Mouse (Mus musculus) CH12.LX (cell line): ENCODE measurements around the gene Col16a1. TPM values are rescaled to one million over a fixed set of nuclear protein-coding genes. Genes with fewer than 3 reads are reported as not detected.

ENCODE experiments used
- DNase-seq: peaks from one replicate; pipeline ENCODE4 v3.0.0-alpha.2; 2013; ENCODE audit errors: extremely low read depth
- H3K27ac ChIP-seq: 2 replicates; pipeline ENCODE4 v1.5.1; 2012; ENCODE audit warnings: low read depth, mild to moderate bottlenecking, control low read depth, moderate library complexity; ENCODE audit not compliant: insufficient read depth
- H3K27me3 ChIP-seq: replicated peaks from 2 replicates; pipeline ENCODE3; 2012; ENCODE audit warnings: inconsistent platforms
- H3K36me3 ChIP-seq, 2 experiments: replicated peaks in 1 of 2; 2 replicates each; pipeline versions ENCODE3 to v1.6.1; 2012; ENCODE audit warnings: inconsistent platforms in 1 of 2, low read length in 1 of 2, mild to moderate bottlenecking in 1 of 2, mixed read lengths in 1 of 2, moderate library complexity in 1 of 2; ENCODE audit not compliant: control insufficient read depth in 1 of 2, insufficient read depth in 1 of 2
- H3K4me1 ChIP-seq, 2 experiments: 2 replicates each; pipeline ENCODE4 v1.6.1; 2012; ENCODE audit warnings: inconsistent platforms in 1 of 2, moderate library complexity in 1 of 2; ENCODE audit not compliant: insufficient read depth in 2 of 2, control insufficient read depth in 1 of 2
- H3K4me2 ChIP-seq: 2 replicates; pipeline ENCODE4 v1.6.1; 2012; ENCODE audit warnings: low read depth, mild to moderate bottlenecking, control low read depth; ENCODE audit not compliant: poor library complexity, insufficient read depth, severe bottlenecking
- H3K4me3 ChIP-seq, 3 experiments: fragments of 150-350 bp in 1 of 3; sonication (generic) in 1 of 3; replicated peaks in 1 of 3; 2 replicates each; pipeline versions ENCODE3 to v1.5.1; 2011 to 2012; ENCODE audit warnings: low read depth in 2 of 3, low read length in 2 of 3, mild to moderate bottlenecking in 2 of 3, moderate library complexity in 2 of 3, control low read depth in 1 of 3, improper control_type of control experiment in 1 of 3, inconsistent platforms in 1 of 3, mixed read lengths in 1 of 3; ENCODE audit not compliant: poor library complexity in 1 of 3
- H3K79me2 ChIP-seq: replicated peaks from 2 replicates; pipeline ENCODE4 v1.6.1; 2012; ENCODE audit warnings: mild to moderate bottlenecking, moderate library complexity; ENCODE audit not compliant: control insufficient read depth, poor library complexity, insufficient read depth, severe bottlenecking; ENCODE audit errors: extremely low read depth
- H3K9ac ChIP-seq: 2 replicates; pipeline ENCODE4 v1.6.1; 2012; ENCODE audit warnings: low read depth, mild to moderate bottlenecking, control low read depth, moderate library complexity; ENCODE audit not compliant: insufficient read depth
- H3K9me3 ChIP-seq: replicated peaks from 2 replicates; pipeline ENCODE3; 2012; ENCODE audit warnings: low read length, inconsistent platforms, mixed read lengths
- BHLHE40 ChIP-seq: IDR thresholded peaks from 2 replicates; pipeline ENCODE4 v1.6.1; 2011; ENCODE audit warnings: mild to moderate bottlenecking, low read depth, low read length, improper control_type of control experiment
- CHD2 ChIP-seq: IDR thresholded peaks from 2 replicates; pipeline ENCODE4 v1.6.1; 2011; ENCODE audit warnings: low read length, improper control_type of control experiment
- CTCF ChIP-seq, 2 experiments: IDR thresholded peaks in 1 of 2; conservative IDR thresholded peaks in 1 of 2; 2 replicates each; pipeline ENCODE4 v1.5.1; 2011 to 2012; ENCODE audit warnings: low read depth in 2 of 2, low read length in 2 of 2, improper control_type of control experiment in 1 of 2, inconsistent platforms in 1 of 2, mild to moderate bottlenecking in 1 of 2, moderate library complexity in 1 of 2
- E2F4 ChIP-seq: IDR thresholded peaks from 2 replicates; pipeline ENCODE4 v1.6.1; 2011; ENCODE audit warnings: low read depth, low read length, improper control_type of control experiment; ENCODE audit not compliant: insufficient replicate concordance
- ELF1 ChIP-seq: IDR thresholded peaks from 2 replicates; pipeline ENCODE4 v1.6.1; 2014; ENCODE audit warnings: low read depth, mild to moderate bottlenecking, inconsistent platforms, low read length, improper control_type of control experiment
- EP300 ChIP-seq: IDR thresholded peaks from 2 replicates; pipeline ENCODE4 v1.6.1; 2011; ENCODE audit warnings: low read length, improper control_type of control experiment
- GABPA ChIP-seq: IDR thresholded peaks from 2 replicates; pipeline ENCODE4 v1.6.1; 2012; ENCODE audit warnings: low read depth, low read length, improper control_type of control experiment, inconsistent platforms; ENCODE audit not compliant: insufficient replicate concordance
- HCFC1 ChIP-seq: IDR thresholded peaks from 2 replicates; pipeline ENCODE4 v1.6.1; 2012; ENCODE audit warnings: low read depth, mild to moderate bottlenecking, inconsistent platforms, low read length, improper control_type of control experiment
- IRF4 ChIP-seq: IDR thresholded peaks from 2 replicates; pipeline ENCODE4 v1.6.1; 2014; ENCODE audit warnings: low read depth, mild to moderate bottlenecking, inconsistent platforms, low read length, improper control_type of control experiment
- KAT2A ChIP-seq: IDR thresholded peaks from 2 replicates; pipeline ENCODE4 v1.6.1; 2012; ENCODE audit warnings: low read length, improper control_type of control experiment, inconsistent platforms; ENCODE audit not compliant: insufficient replicate concordance
- MAZ ChIP-seq: IDR thresholded peaks from 2 replicates; pipeline ENCODE4 v1.6.1; 2012; ENCODE audit warnings: low read depth, mild to moderate bottlenecking, inconsistent platforms, low read length, improper control_type of control experiment, moderate library complexity
- MEF2A ChIP-seq: IDR thresholded peaks from 2 replicates; pipeline ENCODE4 v1.6.1; 2014; ENCODE audit warnings: low read depth, mild to moderate bottlenecking, inconsistent platforms, low read length, improper control_type of control experiment, borderline replicate concordance
- MYC ChIP-seq: IDR thresholded peaks from 2 replicates; pipeline ENCODE4 v1.6.1; 2011; ENCODE audit warnings: low read depth, mild to moderate bottlenecking, improper control_type of control experiment, low read length
- NELFE ChIP-seq: IDR thresholded peaks from 2 replicates; pipeline ENCODE4 v1.6.1; 2011; ENCODE audit warnings: low read depth, low read length, improper control_type of control experiment
- RAD21 ChIP-seq: IDR thresholded peaks from 2 replicates; pipeline ENCODE4 v1.6.1; 2011; ENCODE audit warnings: low read depth, mild to moderate bottlenecking, low read length, improper control_type of control experiment, moderate library complexity
- SMC3 ChIP-seq: IDR thresholded peaks from 2 replicates; pipeline ENCODE4 v1.6.1; 2011; ENCODE audit warnings: low read depth, low read length, improper control_type of control experiment
- USF1 ChIP-seq: IDR thresholded peaks from 2 replicates; pipeline ENCODE4 v1.6.1; 2014; ENCODE audit warnings: low read depth, mild to moderate bottlenecking, inconsistent platforms, low read length, improper control_type of control experiment
- ZC3H11A ChIP-seq: IDR thresholded peaks from 2 replicates; pipeline ENCODE4 v1.6.1; 2012; ENCODE audit warnings: low read depth, mild to moderate bottlenecking, inconsistent platforms, low read length, improper control_type of control experiment
- ZNF384 ChIP-seq: IDR thresholded peaks from 2 replicates; pipeline ENCODE4 v1.6.1; 2012; ENCODE audit warnings: low read depth, low read length, improper control_type of control experiment, inconsistent platforms
- dilution Hi-C: fragments of 300-500 bp; cut with MboI; formaldehyde crosslinking; loops from 2 replicates; pipeline ENCODE4 v1.14.3; 2020; ENCODE audit warnings: low sequenced_read_pairs; ENCODE audit not compliant: extremely low pct_unique_long_range_greater_than_20kb, extremely low pct_ligation_motif_present
- in situ Hi-C: fragments of 300-500 bp; cut with MboI; formaldehyde crosslinking; loops from 3 replicates; pipeline ENCODE4 v1.14.3; 2019; ENCODE audit warnings: low sequenced_read_pairs, low pct_ligation_motif_present, low pct_unique_long_range_greater_than_20kb, mixed read lengths
- polyA plus RNA-seq: library from polyadenylated mRNA; unstranded; fragments of >175 nt; gene quantifications from 2 replicates; pipeline ENCODE4 v1.2.1, GENCODE M21; 2012; ENCODE audit warnings: low read depth; ENCODE audit not compliant: insufficient read length
- total RNA-seq, 2 experiments: library from RNA; depleted of rRNA; stranded (reverse); fragments of 300-350 nt in 1 of 2; fragments of >200 nt in 1 of 2; gene quantifications; 2 replicates each; pipeline ENCODE4 v1.2.3; 2012 to 2014

The Col16a1 gene
- total and polyA plus RNA-seq, 3 experiments: not detected

DNA sequence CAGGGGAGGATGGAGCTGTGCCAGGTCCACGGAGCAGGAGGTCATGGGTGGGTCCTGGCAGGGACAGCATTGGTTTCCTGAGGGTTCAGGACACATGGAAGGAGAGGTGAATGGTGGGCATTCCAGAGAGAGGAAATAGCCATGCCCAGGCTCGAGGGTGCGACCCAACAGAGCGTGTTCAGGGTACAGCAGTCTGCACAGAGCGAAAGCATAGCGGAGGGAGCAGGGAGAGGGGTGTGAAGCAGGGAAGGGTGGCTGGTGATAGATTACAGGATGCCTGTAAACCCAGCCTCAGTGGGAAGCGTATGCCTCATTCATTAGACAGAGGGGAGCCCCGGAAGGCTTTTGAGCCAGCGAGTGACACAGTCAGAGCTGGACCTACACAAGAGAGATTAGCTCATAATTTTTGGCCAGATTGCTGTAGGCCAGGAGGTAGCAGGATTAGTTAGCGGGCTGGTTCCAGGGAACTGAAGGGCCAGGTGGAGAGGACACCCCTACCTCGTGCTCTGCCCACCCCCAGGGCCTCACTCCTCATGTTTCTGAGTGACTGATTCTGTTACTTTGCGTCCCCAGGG is 37.7 kb downstream of the Col16a1 start:
- no peaks in the 10 kb centered on the region for H3K9me3 ChIP-seq
- H3K4me3 ChIP-seq: no peak overlapping the region
- no peak for TF ChIP-seq EP300
- no peak for TF ChIP-seq KAT2A
- no peak for TF ChIP-seq MYC
- no peak for DNase-seq
- H3K9ac ChIP-seq: no peak overlapping the region
- in situ Hi-C loops: loop anchor here (25.0 kb wide), 2 partner anchors 298 to 373 kb away; no protein-coding TSS in a partner anchor
- no peaks in the 10 kb centered on the region for H3K4me1 ChIP-seq
- no peaks in the 10 kb centered on the region for H3K36me3 ChIP-seq
- H3K27ac ChIP-seq: no peak overlapping the region
- no peak overlapping the region for H3K4me2 ChIP-seq
- H3K27me3 ChIP-seq: peaks cover 96% of the 10 kb centered on the region
- dilution Hi-C loops: no loop called here
- H3K79me2 ChIP-seq: no peaks in the 10 kb centered on the region

GRCm38 (mm10) chr4:130087293-130087692 is 39.7 kb downstream of the Col16a1 start:
- H3K9me3 ChIP-seq: no peaks in the 10 kb centered on the region
- H3K79me2 ChIP-seq: no peaks in the 10 kb centered on the region
- H3K4me3 ChIP-seq: no peak overlapping the region
- DNase-seq: peak; percentile 71
- TF ChIP-seq RAD21 (peak; percentile 98), KAT2A (no peak), SMC3 (peak; percentile 95), CTCF (conservative IDR thresholded peaks at IDR 0.05 in 1 of 2, IDR thresholded peaks at IDR 0.05 in 1 of 2; ENCODE audit: low read depth in 2 of 2, low read length in 2 of 2) (peak; percentile 97 to 100), NELFE (peak; percentile 31; the same call in 1 of the 2 replicates), MAZ (no peak), BHLHE40 (peak; percentile 15; the same call in 1 of the 2 replicates), GABPA (no peak), ELF1 (no peak), IRF4 (peak; percentile 33; the same call in 1 of the 2 replicates), ZC3H11A (peak; percentile 82)
- TF ChIP-seq, all 38 proteins: peak for 7
- H3K27me3 ChIP-seq: peaks cover 96% of the 10 kb centered on the region
- no peak overlapping the region for H3K27ac ChIP-seq
- in situ Hi-C loops: loop anchor here (25.0 kb wide), 2 partner anchors 300 to 375 kb away; no protein-coding TSS in a partner anchor
- no peak overlapping the region for H3K4me2 ChIP-seq
- H3K36me3 ChIP-seq: no peaks in the 10 kb centered on the region
- dilution Hi-C loops: no loop called here
- no peaks in the 10 kb centered on the region for H3K4me1 ChIP-seq
- H3K9ac ChIP-seq: no peak overlapping the region

GRCm38 (mm10) chr4:130095137-130095536 is 47.5 kb downstream of the Col16a1 start:
- peaks cover 91% of the 10 kb centered on the region for H3K27me3 ChIP-seq
- H3K36me3 ChIP-seq: no peaks in the 10 kb centered on the region
- no peaks in the 10 kb centered on the region for H3K79me2 ChIP-seq
- dilution Hi-C loops (no loop called here), in situ Hi-C loops (loop anchor here (25.0 kb wide), 2 partner anchors 308 to 383 kb away; no protein-coding TSS in a partner anchor)
- H3K9ac ChIP-seq: no peak overlapping the region
- H3K27ac ChIP-seq: no peak overlapping the region
- no peak for TF ChIP-seq MEF2A
- TF ChIP-seq USF1: no peak
- TF ChIP-seq RAD21: no peak
- no peak for TF ChIP-seq MYC
- no peak for TF ChIP-seq E2F4
- TF ChIP-seq CHD2: no peak
- TF ChIP-seq HCFC1: no peak
- no peak for TF ChIP-seq SMC3
- no peak for TF ChIP-seq ZNF384
- no peaks in the 10 kb centered on the region for H3K9me3 ChIP-seq
- H3K4me1 ChIP-seq: peaks cover 10 to 30% of the 10 kb centered on the region in 2 experiments
- H3K4me3 ChIP-seq: no peak overlapping the region
- DNase-seq: no peak
- H3K4me2 ChIP-seq: no peak overlapping the region
